Mouse (Mus musculus) CH12F3 (cell line): Measurements from ENCODE around the gene Ttn.

Source experiments
- in situ Hi-C: fragments of 300-500 bp; cut with MboI; formaldehyde crosslinking; loops from 2 replicates; pipeline ENCODE4 v1.14.3; 2020; ENCODE audit warnings: low sequenced_read_pairs

The Ttn gene

DNA sequence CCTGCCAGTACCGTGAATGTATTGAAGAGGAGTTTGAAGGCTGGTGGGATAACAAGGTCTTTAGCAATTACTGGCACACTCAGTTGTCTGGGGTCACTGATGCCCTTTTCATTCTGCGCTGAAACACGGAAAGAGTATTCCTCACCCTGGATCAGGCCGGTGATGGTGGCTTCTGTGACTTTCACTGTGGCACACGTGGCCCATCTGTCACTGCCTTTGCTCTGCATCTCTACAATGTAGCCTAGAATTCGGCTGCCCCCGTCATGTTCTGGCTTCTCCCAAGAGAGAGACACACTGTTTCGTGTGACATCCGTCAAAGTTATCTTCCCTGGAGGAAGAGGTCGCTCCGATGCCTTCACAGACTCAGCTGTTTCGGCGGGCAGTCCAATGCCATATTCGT, 233.7 kb downstream of the Ttn start:
- in situ Hi-C loops, result no loop called here

DNA sequence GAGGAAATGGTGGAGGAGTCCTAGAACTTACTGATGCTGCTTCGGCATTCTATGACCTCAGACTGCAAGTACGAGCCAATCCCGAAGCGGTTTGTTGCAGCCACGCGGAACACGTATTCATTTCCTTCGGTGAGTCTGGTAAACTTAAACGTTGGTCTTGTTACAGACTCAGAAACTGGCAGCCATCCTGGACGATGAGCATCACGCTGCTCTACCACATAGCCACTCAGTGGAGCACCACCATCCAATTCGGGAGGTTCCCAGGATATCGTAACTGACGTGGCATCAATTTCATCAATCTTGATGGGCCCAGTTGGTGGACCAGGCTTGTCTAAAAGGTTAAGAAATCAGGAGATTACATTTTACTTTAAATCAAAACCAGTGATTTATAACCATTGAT, 262.7 kb downstream of the Ttn start:
- in situ Hi-C loops, result no loop called here

DNA sequence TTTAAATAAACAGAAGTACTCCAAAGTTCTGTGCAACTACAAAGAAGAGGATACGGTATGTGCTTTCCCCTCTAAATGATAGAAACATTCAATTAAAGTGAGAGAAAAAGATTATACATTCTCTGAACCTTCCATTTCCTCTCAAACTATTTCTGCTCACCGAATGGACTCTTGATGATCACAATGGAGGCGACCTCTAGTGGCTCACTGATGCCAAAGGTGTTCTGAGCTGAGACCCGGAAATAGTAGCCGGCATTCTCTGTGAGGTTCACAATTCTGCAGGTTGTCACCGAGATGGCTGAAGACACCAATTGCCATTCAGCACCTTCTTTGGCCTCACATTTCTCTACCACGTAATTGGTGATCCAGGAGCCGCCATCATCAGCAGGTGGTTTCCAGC, 267.4 kb downstream of the Ttn start:
- in situ Hi-C loops, result no loop called here

DNA sequence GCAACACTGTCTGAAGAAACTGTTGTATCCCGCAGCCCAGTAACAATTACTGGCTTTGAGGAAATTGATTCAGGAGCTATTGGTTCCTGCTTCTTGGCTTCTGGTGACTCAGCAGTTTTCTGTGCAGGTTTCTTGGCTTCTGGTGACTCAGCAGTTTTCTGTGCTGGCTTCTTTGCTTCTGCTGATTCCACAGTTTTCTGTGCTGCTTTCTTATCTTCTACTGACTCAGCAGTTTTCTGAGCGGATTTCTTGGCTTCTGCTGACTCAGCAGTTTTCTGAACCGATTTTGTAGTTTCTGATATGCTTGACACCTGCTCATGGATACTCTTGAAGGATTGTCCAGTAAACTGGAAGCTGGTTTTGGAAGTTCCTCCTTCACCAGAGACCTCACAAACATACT, 273.8 kb downstream of the Ttn start:
- in situ Hi-C loops, result no loop called here

DNA sequence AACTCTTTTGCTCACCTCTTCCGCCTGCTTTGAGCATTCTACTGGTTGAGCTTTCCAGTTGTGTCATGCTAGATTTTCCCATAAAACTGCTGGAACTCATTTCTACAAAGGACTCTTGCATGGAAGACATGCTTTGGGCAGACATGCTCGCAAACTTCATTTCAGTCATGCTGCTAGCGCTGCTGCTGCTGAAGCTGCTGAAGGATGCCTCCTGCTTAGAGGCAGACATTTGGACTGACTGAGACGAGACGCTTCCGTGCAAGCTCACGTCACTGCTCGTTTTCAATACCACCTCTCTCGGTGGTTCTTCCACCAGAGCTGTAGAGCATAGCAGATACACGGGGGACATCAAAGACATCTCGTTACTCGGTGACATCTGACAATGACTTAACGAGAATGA, 276.7 kb downstream of the Ttn start:
- in situ Hi-C loops, result no loop called here

DNA sequence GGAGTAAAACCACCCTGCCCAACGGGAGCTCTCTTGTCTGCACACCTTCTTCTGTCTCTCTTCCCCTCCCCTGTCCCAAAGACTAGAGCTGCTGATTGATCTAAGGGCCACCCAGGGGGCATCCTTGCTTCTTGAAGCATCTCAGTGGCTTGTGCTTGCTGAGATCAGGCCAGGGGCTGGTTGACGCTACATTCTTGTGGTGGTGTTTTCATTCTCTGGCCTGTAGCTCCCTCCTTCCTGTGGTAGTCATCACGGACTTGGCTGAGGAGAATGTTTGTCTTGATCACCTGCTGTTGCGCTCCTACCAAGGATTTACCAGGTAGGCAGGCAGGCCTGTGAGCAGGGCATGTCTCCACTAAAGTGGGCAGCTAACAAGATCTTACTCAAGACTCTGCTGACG, 279.6 kb downstream of the Ttn start:
- in situ Hi-C loops, result no loop called here

DNA sequence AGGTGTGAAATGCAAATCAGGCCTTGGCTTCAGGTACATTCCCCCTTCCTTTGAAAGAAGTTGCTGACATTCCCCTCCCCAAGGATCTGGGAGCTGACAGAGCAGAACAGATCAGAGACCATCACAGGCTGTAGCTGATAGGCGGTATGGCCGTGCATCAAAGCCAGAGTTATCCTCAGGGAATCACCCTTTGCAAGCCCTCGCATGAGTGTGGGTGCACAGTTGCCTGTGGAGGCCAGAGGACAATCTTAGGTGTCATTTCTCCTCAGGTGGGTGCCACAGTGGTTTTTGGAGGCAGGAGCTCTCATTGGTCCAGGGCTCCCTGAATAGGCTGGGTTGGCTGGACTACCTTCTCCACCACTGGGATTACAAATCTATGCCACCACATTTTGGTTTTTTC, 280.2 kb downstream of the Ttn start:
- in situ Hi-C loops, result no loop called here

DNA sequence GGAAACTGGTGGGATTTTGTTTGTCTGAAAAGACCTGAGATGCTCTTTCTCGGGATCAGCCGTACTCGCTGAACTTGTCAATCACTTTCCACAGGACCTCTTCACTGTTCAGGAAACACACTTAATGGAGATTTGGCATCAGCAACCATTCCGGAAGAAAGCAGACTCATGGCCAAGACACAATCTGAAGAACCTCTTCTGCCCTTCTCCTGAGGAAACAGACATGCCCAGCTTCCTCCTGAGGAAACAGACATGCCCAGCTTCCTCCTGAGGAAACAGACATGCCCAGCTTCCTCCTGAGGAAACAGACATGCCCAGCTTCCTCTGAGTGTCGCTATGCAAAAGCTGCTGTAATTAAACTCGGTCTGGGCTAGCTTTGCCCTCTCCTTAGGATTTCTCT, 287.1 kb downstream of the Ttn start:
- in situ Hi-C loops, result no loop called here

DNA sequence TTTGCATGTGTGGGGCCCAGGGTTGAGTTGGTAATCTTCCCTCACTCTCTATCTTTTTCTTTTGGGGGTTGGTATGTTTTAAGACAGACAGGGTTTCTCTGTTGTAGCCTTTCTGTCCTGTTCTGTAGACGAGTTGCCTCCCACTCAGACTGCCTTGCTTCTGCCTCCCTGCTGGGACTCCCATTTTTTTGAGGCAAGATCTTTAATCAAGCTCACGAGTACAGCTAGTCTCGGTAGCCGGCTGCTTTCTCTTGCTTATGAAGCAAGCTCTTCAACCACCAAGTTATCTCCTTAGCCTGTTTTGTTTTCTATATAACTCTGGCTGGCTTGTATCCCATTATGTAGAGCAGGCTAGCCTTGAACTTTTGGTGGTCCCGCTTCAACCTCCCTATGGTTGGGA, 288.6 kb downstream of the Ttn start:
- in situ Hi-C loops, result no loop called here

DNA sequence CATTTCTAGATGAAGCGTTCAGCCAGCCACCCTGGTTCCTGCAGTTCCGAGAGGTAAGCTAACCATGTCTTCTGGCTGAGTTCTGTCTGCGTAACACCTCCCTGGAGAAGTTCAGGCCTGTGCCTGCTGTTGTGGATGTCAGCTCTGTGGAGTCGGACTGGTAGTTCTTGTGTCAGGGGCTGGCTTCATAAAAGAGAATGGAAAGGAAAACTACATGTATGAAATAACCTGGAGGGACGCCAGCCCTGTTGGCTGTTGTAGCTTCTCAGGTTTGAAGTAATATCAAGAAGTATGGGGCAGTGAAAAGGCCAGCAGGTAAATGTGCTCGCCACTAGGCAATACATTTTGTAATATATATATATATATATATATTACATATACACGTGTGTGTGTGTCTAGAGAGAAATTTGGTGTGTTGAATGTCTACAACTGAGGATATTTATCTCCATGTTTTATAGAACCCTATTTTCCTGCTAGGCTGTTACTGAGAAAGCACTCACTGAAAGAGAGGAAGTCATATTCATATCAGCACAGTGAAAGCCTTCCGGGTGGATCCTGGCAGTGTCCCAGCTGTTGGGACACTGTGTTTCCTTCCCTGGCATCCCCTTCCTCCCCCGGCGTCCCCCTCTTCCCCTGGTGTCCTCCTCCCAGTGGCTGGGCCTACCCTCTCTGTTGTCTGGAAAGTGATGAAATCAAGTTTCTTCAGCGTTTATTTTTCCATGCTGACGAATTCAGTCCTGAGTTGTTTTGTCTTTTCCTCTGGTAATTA, 291.7 kb downstream of the Ttn start:
- in situ Hi-C loops, result no loop called here

DNA sequence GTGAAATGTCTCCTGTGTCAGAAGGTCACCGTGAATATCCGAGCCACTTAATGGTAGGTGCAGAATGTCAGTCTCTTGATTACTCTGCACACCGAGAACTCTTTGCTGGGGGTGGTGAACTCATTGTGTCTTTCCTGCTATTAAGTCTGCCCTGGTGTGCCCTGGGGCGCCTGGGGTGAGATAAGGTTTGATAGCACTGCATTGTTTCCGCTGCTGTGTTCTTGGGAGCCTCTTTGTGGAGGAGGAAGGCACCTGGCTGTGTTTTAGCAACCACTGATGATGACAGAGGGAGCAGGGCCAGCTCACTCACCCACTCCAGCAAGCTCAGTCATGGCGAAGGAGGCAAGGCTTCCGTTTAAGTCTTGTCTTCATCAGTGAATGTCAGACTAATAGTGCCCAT, 294.2 kb downstream of the Ttn start:
- in situ Hi-C loops, result no loop called here

DNA sequence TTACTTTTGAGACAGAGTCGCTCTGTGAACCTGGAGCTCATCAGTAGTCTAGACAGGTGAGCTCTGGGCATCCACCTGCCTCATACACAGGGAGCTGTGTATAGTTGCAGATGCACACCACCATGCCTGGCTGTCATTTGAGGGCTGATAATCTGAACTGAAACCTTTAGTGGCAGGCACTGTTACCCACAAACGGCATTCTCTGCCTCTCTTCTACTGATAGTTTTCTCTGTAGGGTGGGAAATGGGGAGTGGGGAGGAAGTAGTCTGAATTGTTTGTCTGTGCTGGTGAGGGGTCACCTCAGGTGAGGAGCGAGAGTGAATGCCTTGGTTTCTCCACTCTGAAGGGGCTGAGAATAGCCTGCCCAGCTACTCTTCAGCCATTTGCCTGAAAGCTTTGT, 294.7 kb downstream of the Ttn start:
- in situ Hi-C loops, result no loop called here

DNA sequence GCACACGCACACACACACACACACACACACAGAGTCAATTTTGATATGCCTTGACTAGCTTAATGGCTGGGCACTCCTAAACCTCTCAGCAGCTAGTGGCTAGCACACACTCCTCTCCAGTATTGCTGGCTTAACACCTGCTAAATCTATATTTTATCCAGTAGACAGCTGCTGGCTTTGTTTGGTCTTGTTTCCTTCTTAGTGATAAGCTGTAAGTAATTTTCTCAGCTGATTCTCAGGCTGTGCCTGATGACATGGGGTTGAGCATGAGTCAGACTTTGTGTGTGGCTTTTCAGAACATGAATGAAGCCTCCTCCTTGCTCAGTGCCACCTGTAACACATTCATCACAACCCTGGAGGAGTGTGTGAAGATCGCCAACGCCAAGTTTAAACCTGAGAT, 295.4 kb downstream of the Ttn start:
- in situ Hi-C loops, result no loop called here

DNA sequence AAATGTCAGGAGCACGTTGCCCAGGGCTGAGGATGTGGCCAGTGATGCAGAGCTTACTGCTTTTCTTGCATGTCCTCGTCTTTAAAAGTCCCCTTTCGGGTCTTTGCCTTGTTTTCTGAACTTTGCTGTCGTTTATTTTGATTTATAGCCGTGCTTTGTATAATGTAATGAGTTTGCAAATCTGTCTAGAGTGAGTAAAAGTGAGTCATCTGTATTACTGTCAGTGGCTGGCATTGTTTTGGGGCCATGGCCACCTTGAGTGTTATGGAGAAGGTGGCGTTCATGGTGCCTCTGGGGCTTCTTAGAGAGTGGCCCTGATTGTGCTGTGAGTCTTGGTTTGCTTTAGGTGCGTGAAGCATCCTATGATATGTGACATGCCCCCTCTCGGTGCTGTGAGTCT, 300.0 kb downstream of the Ttn start:
- in situ Hi-C loops, result no loop called here

DNA sequence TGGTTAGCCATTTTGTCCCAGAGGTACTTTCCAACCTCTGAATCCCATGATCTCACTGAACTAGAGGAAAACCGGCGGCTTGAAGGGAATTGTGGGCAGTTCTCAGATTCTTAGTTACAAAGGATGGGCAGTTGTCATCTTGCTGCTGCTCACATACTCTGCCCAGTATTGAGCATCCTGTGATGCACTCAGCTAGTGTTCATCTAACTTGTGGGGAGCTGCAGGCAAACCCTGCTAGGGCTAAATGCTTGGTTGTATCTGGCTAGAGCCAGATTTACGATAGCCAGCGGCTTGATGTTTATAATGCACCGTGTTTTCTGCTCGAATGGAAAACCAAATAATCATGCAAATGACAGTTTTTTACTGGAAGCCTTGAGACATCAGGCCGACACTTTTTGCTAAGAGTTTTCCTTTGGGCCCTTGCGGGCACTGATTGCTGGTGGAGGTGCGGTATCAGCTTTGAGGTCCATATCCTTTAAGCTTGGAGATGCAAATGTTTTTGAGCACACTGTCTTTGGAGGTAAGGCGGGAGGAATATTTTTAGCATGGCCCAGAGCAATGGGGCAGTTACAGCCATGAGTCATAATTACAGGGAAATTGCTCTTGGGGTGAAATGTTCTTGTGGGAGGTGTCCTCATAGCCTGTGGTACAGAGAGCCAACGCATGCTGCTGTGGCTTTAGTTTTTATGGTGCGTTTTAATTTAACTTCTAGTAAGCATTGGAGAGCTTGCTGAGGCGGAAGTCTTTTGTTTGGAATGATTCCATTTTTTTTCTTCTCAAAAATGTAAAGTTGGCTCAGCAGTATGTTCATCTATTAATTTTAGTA, 305.7 kb downstream of the Ttn start:
- in situ Hi-C loops, result no loop called here

DNA sequence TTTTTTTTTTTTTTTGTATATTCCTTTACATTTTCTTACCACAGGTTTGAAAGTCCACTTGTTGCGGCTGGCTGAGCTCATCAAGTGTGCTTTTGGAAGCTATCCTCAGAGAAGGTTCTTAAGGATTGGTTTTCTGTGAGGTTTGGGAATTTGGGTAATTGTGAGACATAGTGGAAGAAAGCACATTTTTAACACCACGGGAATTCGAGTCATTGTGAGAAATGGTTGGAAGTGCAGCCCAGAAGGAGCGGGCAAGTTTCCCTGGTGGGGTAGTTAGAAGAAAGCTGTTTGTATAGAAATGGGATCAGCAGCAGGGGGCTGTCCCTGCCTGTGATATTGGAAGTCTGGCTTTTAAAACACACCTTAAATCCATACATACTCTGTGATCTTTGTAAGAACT, 306.4 kb downstream of the Ttn start:
- in situ Hi-C loops, result no loop called here

DNA sequence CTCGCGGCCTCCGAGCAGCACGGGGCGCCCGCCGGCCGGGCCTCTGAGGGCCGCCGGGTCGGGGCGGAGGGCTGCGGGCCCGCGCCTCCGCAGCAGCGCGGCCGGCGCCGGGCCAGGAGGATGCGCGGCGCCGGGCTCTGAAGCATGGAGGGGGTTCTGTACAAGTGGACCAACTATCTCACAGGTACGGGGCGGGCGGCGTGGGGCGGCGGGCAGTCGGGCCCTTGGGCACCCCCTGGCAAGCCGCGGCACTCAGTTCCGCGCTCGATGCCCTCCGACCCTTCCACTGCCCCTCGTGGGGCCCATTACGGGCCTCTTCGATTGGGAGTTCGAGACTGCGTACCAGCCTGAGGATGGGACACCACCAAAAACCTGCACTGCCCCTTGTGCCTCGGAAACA, 306.9 kb downstream of the Ttn start:
- in situ Hi-C loops, result no loop called here

DNA sequence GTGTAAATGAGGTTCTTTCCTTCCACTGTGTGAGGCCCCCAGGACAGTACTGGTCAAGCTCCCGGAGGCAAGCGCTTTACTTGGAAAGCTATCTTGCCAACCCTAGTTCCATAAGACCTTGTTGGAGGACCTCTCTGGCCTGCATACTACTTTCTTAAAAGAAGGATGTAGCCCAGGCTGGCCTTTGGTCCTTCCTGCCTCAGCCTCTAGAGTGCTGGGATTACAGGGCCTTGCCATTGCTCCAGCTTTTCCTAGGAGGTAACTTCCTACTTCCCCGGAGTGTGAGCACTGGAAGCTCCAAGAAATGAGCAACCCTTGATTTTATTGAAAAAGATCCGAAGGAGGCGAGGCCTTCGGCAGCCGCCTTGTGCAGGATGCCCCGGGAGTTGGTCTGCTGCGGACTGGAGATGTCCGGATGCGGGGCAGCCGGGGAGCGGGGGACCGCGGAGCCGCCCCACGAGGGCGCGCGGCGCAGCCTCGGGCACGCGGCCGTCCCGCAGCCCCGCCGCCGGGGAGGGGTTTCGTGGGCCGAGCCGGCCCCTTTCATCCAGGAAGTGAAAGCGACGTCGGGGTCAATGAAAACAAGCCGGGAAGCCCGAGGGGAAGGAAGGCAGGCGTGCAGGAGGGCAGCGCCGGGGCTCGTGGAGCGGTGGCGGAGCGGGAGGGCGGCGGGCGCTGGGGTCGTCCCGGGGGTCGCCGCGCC, 307.5 kb downstream of the Ttn start, which contains the start of gene Plekha3:
Gene Plekha3, plus strand, starts transcription at position 557 of the 703 bp plus-strand sequence.
- in situ Hi-C loops, result no loop called here

DNA sequence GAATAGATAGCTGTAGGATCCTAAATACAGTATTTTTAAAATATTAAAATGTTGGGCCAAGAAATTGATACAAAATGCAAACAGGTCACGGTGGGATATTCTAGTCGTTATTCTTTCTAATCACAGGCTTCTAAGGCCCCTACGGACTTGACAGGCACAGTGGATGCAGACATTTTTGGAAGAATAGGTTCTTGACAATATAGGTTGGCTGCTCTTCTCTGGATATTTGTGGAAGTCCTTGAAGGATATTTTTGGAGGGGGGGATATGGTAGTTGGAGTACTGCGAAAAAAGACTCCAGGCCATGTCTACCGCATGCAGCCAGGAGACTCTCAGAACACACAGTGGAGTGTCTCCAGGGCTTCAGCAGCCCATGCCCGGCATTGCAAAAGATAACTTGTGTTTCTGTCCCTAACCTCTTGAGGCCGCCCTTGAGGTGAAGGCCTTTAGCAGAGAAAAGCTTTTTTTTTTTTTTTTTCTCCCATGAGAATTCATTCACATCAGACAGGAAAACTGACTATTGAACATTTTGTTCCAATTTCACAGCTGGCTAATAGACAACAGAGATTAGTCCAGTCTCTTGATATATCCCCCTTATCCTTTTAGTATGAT, 308.8 kb downstream of the Ttn start:
- in situ Hi-C loops, result no loop called here

DNA sequence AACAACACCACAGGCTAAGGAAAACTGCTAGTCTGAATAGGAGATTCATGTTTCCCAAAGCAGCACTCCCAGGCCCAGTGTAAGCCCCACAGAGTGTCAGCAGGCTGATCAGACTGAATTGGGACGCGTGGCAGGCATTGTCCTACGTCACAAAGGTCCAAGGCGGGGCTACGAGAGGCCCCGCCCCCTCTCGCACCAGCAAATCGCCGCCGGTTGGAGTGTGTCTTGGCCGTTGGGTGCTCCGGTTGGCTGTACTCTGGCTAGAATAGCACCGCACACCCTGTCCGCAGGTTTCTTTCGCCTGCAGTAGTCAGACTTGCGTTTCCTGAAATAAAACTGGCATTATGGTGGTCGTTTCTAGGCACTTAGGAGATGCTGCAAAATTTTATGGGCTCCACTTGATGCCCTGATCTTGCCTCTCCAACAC, 309.4 kb downstream of the Ttn start, which contains the start of gene Fkbp7:
Gene Fkbp7, minus strand, starts transcription at position 151 of the 427 bp plus-strand sequence.
- in situ Hi-C loops, result no loop called here

DNA sequence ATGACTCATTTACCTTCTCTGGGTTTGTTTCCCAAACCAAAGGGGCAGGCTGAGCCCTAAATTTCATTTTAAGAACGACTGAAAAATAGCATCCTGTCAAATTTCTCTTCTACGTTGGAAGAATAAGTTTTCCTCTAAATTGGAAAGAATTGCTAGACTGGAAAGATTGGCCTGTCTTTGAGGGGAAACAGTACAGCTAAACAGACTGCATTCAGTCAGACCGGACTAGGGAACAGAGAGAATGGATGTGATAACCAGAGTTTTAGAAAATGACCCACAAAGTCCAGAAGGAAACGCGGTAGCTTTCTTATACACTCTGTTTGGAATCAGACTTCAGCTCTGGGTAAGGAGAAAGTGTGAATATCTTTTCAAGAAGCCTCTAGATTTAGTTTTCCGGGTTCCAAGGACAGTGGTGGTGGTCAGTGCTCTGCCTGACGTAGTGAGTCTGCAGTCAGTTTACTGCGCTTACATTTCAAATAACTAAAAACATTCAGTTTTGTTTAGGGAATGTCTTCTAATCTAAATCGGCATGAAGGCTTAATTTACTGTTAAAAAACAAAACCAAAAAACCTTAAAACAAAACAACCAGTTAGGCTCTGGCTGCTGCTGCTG, 310.1 kb downstream of the Ttn start:
- in situ Hi-C loops, result no loop called here
